Mouse (Mus musculus) liver, postnatal 0 days (tissue): ENCODE measurements around the gene Macrod2. TPM values are rescaled to one million over a fixed set of nuclear protein-coding genes. Genes with fewer than 3 reads are reported as not detected.

ENCODE experiments used
- ATAC-seq: fragments of 200-750 bp; cut with Nextera tagmentation; 2 replicates; pipeline ENCODE4 v1.8.0; 2017; ENCODE audit warnings: mild to moderate bottlenecking, moderate library complexity
- DNase-seq: peaks from one replicate; pipeline ENCODE4 v3.0.0-alpha.2; 2016
- H3K27ac ChIP-seq: fragments of 300-500 bp; sonication (generic); 2 replicates; pipeline ENCODE4 v1.5.1; 2014; ENCODE audit warnings: antibody characterized with exemption, moderate library complexity, mild to moderate bottlenecking, low read depth
- H3K27me3 ChIP-seq: fragments of 300-500 bp; sonication (generic); 2 replicates; pipeline ENCODE4 v1.6.1; 2014; ENCODE audit warnings: low read length, control low read depth, mixed read lengths; ENCODE audit not compliant: insufficient read depth
- H3K36me3 ChIP-seq: fragments of 300-500 bp; sonication (generic); replicated peaks from 2 replicates; pipeline ENCODE4 v1.6.1; 2014; ENCODE audit warnings: mild to moderate bottlenecking, control low read depth, low read length, moderate library complexity, mixed read lengths; ENCODE audit not compliant: insufficient read depth
- H3K4me1 ChIP-seq: fragments of 300-500 bp; sonication (generic); 2 replicates; pipeline ENCODE4 v1.6.1; 2014; ENCODE audit warnings: antibody characterized with exemption, mild to moderate bottlenecking, control low read depth; ENCODE audit not compliant: insufficient read depth
- H3K4me2 ChIP-seq: fragments of 300-500 bp; sonication (generic); 2 replicates; pipeline ENCODE4 v1.6.1; 2014; ENCODE audit warnings: low read depth, mild to moderate bottlenecking, low read length, moderate library complexity, mixed read lengths
- H3K4me3 ChIP-seq: fragments of 300-500 bp; sonication (generic); 2 replicates; pipeline ENCODE4 v1.5.1; 2014; ENCODE audit warnings: low read depth, low read length
- H3K9ac ChIP-seq: fragments of 300-500 bp; sonication (generic); replicated peaks from 2 replicates; pipeline ENCODE4 v1.6.1; 2014; ENCODE audit warnings: mild to moderate bottlenecking, moderate library complexity
- H3K9me3 ChIP-seq: fragments of 300-500 bp; sonication (generic); 2 replicates; pipeline ENCODE4 v1.6.1; 2016; ENCODE audit warnings: mild to moderate bottlenecking, control low read depth, low read length, mixed read lengths
- CTCF ChIP-seq: sonication (generic); IDR thresholded peaks from 2 replicates; pipeline ENCODE4 v1.5.1; 2016; ENCODE audit warnings: antibody characterized with exemption, low read depth
- EP300 ChIP-seq: IDR thresholded peaks from 2 replicates; pipeline ENCODE4 v1.6.1; 2016; ENCODE audit warnings: antibody characterized with exemption, low read depth, mild to moderate bottlenecking
- WGBS: fragments of 180-500 bp; shearing (Covaris S2); extraction: QIAGEN DNeasy Blood & Tissue Kit; methylation state at CpG from one replicate; pipeline ENCODE4 v1.1.7; 2014; ENCODE audit not compliant: insufficient replicate concordance; 5-methylcytosine and 5-hydroxymethylcytosine counted together
- polyA plus RNA-seq: library from polyadenylated mRNA; unstranded; fragments of >200 nt; fragmentation: Nextera tagmentation; extraction: Ambion mirVana; gene quantifications from 2 replicates; pipeline ENCODE4 v1.2.1, GENCODE M21; 2015

The Macrod2 gene
- polyA plus RNA-seq, 1 experiment from 2014 or later = 9.3 TPM

GRCm38 (mm10) chr2:141156979-141157593, 762.0 kb downstream of the Macrod2 start:
- no peak overlapping the region for H3K27ac ChIP-seq
- no peak overlapping the region for H3K9ac ChIP-seq
- no peaks in the 10 kb centered on the region for H3K36me3 ChIP-seq
- no peak overlapping the region for H3K4me3 ChIP-seq
- H3K4me1 ChIP-seq = no peaks in the 10 kb centered on the region
- no peak overlapping the region for H3K4me2 ChIP-seq
- DNase-seq (no peak), ATAC-seq (no peak)
- TF ChIP-seq EP300 (no peak), CTCF (no peak)
- WGBS = 75% methylated on average over 7 of the region's 7 CpGs
- H3K9me3 ChIP-seq = no peaks in the 10 kb centered on the region
- H3K27me3 ChIP-seq = no peaks in the 10 kb centered on the region

- no peaks in the 10 kb centered on the region for H3K27me3 ChIP-seq
- H3K4me2 ChIP-seq = no peak overlapping the region
- H3K36me3 ChIP-seq = no peaks in the 10 kb centered on the region
- ATAC-seq (no peak), DNase-seq (no peak)
- H3K4me3 ChIP-seq = no peak overlapping the region
- WGBS = 80% methylated on average over 7 of the region's 7 CpGs
- no peak overlapping the region for H3K27ac ChIP-seq
- TF ChIP-seq EP300 (no peak), CTCF (no peak)
- H3K4me1 ChIP-seq = no peaks in the 10 kb centered on the region
- no peaks in the 10 kb centered on the region for H3K9me3 ChIP-seq
- no peak overlapping the region for H3K9ac ChIP-seq
These were observed 763.1 kb downstream of the Macrod2 start for GRCm38 (mm10) chr2:141158161-141158560.

GRCm38 (mm10) chr2:141163918-141164317, 768.8 kb downstream of the Macrod2 start:
- no peak for TF ChIP-seq CTCF
- TF ChIP-seq EP300 = no peak
- Histone ChIP-seq H3K36me3 (no peaks in the 10 kb centered on the region), H3K9ac (no peak overlapping the region), H3K4me2 (no peak overlapping the region), H3K9me3 (no peaks in the 10 kb centered on the region), H3K4me1 (no peaks in the 10 kb centered on the region), H3K27ac (no peak overlapping the region), H3K4me3 (no peak overlapping the region), H3K27me3 (no peaks in the 10 kb centered on the region)
- ATAC-seq (no peak), DNase-seq (no peak)
- 66% methylated on average over 4 of the region's 4 CpGs for WGBS

GRCm38 (mm10) chr2:141169586-141169985, 774.5 kb downstream of the Macrod2 start:
- H3K27ac ChIP-seq = no peak overlapping the region
- no peaks in the 10 kb centered on the region for H3K27me3 ChIP-seq
- H3K4me2 ChIP-seq = no peak overlapping the region
- no peak overlapping the region for H3K4me3 ChIP-seq
- 59% methylated on average over 3 of the region's 3 CpGs for WGBS
- no peak for TF ChIP-seq EP300
- H3K36me3 ChIP-seq = no peaks in the 10 kb centered on the region
- H3K9me3 ChIP-seq = no peaks in the 10 kb centered on the region
- no peak overlapping the region for H3K9ac ChIP-seq
- ATAC-seq (no peak), DNase-seq (no peak)
- H3K4me1 ChIP-seq = no peaks in the 10 kb centered on the region

GRCm38 (mm10) chr2:141173167-141173566, 778.1 kb downstream of the Macrod2 start:
- whole genome bisulfite sequencing = 71% methylated on average over 1 of the region's 1 CpGs
- Histone ChIP-seq H3K4me2 (no peak overlapping the region), H3K9ac (no peak overlapping the region), H3K4me3 (no peak overlapping the region), H3K27ac (no peak overlapping the region), H3K36me3 (no peaks in the 10 kb centered on the region), H3K9me3 (no peaks in the 10 kb centered on the region), H3K27me3 (no peaks in the 10 kb centered on the region), H3K4me1 (no peaks in the 10 kb centered on the region)
- ATAC-seq (no peak), DNase-seq (no peak)
- TF ChIP-seq CTCF = no peak
- no peak for TF ChIP-seq EP300

- 64% methylated on average over 3 of the region's 3 CpGs for WGBS
- Histone ChIP-seq H3K9ac (no peak overlapping the region), H3K27ac (no peak overlapping the region), H3K27me3 (no peaks in the 10 kb centered on the region), H3K4me1 (no peaks in the 10 kb centered on the region), H3K4me3 (no peak overlapping the region), H3K36me3 (no peaks in the 10 kb centered on the region), H3K9me3 (no peaks in the 10 kb centered on the region), H3K4me2 (no peak overlapping the region)
- no peak for ATAC-seq
- no peak for DNase-seq
- TF ChIP-seq EP300 (no peak), CTCF (no peak)
These were observed 778.5 kb downstream of the Macrod2 start for GRCm38 (mm10) chr2:141173607-141174006.

GRCm38 (mm10) chr2:141180656-141181055, 785.5 kb downstream of the Macrod2 start:
- 65% methylated on average over 1 of the region's 1 CpGs for WGBS
- no peak overlapping the region for H3K27ac ChIP-seq

More at GRCm38 (mm10) chr2:141180656-141181055, 785.5 kb downstream of the Macrod2 start:
- no peak for DNase-seq
- no peak overlapping the region for H3K4me2 ChIP-seq
- no peaks in the 10 kb centered on the region for H3K27me3 ChIP-seq
- TF ChIP-seq CTCF (no peak), EP300 (no peak)
- H3K9me3 ChIP-seq = no peaks in the 10 kb centered on the region
- H3K4me3 ChIP-seq = no peak overlapping the region
- no peaks in the 10 kb centered on the region for H3K36me3 ChIP-seq
- H3K9ac ChIP-seq = no peak overlapping the region
- ATAC-seq = no peak
- no peaks in the 10 kb centered on the region for H3K4me1 ChIP-seq
